Mouse (Mus musculus) gastrocnemius, adult 2 months (tissue): ENCODE results near the gene 4930556J24Rik. TPM values are rescaled to one million over a fixed set of nuclear protein-coding genes. Genes with fewer than 3 reads are reported as not detected.

ENCODE experiments used
- DNase-seq: peaks from one replicate; pipeline ENCODE4 v3.0.0; 2022
- H3K27ac ChIP-seq: fragments of 200-600 bp; 2 replicates; pipeline ENCODE4 v1.8.1; 2022; ENCODE audit warnings: mild to moderate bottlenecking
- H3K4me3 ChIP-seq: fragments of 200-600 bp; 2 replicates; pipeline ENCODE4 v1.8.1; 2022; ENCODE audit warnings: mild to moderate bottlenecking, moderate library complexity
- CTCF ChIP-seq: fragments of 200-600 bp; IDR thresholded peaks from 2 replicates; pipeline ENCODE4 v1.8.1; 2022; ENCODE audit warnings: antibody characterized with exemption, mild to moderate bottlenecking, moderate library complexity
- intact Hi-C: fragments of 180-260 bp; cut with DNase I; formaldehyde crosslinking; loops from one replicate; pipeline ENCODE4 v1.15.1; 2025
- total RNA-seq, 2 experiments: library from RNA; stranded (reverse); gene quantifications; 2 replicates each; pipeline ENCODE4 v1.2.3; 2021

4930556J24Rik gene
- total RNA-seq, 2 experiments from 2014 or later = not detected

DNA sequence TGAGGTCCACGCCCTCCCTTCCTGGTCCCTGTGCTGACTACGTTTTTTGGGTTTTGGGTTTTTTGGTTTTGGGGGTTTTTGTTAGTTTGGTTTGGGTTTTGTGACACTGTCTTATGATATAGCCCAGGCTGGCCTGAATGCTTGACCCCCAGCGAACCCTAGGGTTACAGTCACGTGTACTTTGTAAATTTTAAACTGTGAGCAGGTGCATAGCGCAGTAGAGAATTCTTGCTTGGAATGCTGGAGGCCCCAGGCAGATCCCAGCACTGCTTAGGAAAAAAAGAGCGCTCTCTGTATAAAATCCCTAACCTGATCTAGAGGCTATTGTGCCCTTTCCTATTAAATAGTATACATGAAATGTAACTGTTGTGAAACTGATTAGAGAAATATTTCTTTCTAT, 16.6 kb upstream of the 4930556J24Rik start:
- intact Hi-C loops = no loop called here
- DNase-seq = no peak
- TF ChIP-seq CTCF = no peak
- no peak overlapping the region for H3K4me3 ChIP-seq
- H3K27ac ChIP-seq = no peak overlapping the region

DNA sequence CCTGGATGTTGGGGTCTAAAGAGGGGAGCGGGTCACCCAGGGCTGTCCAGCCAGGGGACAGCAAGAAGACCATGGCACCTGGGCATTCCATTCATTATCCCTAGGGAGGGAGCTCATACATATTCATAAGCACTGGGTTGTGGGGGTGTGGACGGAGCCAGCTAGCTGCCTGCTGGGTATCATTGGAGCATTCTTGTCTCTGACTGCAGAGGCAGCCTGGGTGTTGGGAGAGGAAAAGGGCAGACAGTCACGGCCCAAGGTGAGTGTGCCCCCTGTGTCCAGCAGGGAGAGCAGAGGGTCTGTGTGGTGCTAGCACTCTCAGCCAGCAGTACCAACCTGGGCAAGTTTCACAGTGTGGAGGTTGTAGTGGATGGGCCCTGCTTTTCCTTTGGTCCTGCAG, 13.2 kb upstream of the 4930556J24Rik start:
- DNase-seq = no peak

DNA sequence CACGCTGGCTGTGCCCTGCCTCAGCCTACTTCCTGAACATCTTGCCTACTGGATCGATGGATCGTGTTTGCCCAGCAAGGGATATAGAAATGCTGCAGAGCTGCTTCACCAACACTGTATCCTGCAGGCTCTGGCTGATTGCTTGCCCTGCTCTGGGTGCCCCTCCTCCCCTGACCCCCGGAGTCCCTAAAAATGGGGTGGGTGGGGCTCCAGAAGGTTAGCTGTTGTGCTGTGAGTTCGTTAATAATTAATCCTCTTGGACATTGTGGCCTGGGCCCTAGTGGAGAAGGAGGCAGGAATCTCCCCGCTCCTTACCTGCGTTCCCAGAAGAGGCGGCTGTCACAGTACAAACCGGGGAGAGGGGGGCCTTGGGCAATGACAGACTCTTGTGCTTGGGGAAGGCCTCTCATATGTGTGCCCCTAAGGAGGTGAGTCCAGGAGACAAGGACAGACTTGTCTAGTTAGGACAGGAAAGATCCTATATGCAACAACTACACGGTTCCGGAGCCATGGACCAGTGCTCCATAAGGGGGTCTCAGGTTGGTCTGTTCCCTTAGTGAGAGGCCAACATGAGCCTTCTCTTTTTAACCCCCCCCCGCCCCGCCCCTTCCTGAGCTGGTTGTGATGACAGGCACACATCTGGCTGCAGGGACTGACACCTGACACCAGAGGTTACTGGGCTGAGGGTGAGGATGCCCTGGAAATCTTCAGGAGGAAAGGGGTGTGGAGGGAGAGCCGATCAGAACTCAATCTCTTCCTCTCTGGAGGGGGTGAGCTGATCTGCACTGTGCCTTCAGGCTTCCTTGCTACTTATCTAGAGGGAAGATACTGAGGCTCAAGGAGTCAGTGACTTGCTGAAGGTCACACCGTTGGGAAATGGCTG, 7.5 kb upstream of the 4930556J24Rik start:
- TF ChIP-seq CTCF = no peak
- Histone ChIP-seq H3K4me3 (peak overlapping the region; percentile 53), H3K27ac (peak overlapping the region; percentile 31; the same call in 1 of the 2 replicates)
- no peak for DNase-seq
- intact Hi-C loops = no loop called here

More for the DNA sequence above, 13.2 kb upstream of the 4930556J24Rik start:
- no peak overlapping the region for H3K4me3 ChIP-seq
- no peak for TF ChIP-seq CTCF
- intact Hi-C loops = no loop called here
- no peak overlapping the region for H3K27ac ChIP-seq

DNA sequence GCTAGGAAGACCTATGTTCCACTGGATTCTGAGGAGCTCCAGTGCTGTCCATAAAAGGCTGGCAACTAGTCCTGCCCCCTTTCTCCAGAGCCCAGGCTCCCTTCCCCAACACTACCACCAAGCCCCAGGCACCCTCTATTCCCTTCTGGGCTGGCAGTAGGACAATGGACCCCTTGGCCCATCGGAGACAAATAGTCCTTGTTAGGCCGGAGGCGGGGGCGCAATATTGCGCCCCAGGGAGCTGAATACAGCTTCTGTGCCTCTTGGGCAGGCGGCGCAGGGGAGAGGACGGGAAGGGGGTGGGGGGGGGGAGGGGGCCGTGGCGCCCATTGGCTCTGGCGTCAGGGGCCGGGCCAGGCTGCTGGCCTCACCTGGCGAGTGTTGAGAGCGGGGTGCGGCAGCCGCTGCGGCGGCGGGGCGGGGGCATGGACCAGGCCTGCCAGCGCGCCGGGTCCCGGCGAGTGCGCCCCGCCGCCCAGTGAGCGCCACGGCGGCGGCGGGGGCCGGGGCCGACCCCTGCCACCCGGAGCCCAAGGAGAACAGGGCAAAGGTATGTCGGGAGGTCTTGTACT, 6.8 kb upstream of the 4930556J24Rik start, which contains the start of gene Gal3st1:
Gene Gal3st1 (plus strand): TSS at position 346 of the 572 bp plus-strand sequence.
- intact Hi-C loops = no loop called here
- peak within 1 kb of the TSS; percentile 31 for H3K27ac ChIP-seq
- no peak for DNase-seq
- peak within 1 kb of the TSS; percentile 53 for H3K4me3 ChIP-seq
- no peak for TF ChIP-seq CTCF

DNA sequence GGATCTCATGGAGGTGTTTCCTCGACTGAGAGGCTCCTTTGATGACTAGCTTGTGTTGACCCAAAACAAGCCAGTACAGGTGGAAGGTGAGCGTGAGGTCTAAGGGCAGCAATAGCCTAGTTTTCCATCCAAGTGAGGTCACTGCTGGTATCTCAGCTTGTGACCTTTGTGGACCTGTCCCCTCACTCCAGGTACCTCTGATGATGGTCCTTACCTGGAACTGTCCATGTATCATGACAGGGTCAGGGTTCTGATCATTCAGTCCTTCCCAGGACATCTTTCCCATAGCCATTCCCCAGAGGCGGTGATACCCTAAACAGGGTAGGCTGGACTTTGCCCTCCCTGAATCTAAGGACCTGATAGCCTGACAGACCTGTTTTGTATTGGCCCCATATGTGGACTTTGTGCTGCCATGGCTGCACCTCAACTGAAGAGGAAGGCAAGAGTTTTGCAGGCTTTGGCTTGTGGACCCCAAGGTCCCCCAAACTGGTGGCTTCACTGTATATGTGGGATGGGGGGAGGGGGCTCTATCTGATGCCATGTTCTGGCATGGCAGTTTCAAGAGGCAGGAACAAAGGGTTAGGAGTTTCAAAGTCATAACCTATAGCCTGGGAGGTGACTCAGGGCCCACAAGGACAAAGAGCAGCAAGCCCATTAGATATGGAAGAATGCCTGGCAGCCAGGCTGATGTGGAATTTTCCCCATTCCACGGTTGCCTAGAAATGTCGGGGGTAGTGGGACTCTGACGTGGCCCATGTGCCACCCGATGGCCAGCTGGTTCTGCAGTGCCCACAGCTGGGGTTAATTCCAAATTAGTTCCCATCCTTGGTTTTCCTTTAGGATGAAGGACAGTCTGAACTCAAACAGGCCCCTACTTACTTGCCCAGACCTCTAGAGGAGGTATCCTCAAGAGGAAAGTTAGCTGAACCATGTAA, 6.0 kb upstream of the 4930556J24Rik start:
- TF ChIP-seq CTCF = no peak

DNA sequence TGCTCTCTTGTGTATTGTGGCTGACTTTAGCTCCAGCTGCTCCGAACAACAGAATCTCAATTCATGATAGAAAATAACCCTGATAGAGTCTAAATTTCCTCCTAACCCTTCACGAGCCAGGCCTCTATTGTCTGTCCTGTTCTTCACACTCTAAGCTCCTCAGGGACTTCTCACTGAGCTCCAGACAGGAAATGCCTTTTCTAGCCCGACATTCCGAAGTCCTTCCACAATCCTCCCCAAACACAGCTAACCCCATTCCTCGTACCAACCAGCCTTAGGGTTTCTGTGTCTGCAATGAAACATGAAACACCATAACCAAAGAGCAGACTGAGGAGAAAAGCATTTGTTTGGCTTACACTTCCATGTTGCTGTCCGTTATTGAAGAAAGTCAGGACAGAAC, 5.0 kb upstream of the 4930556J24Rik start:
- no peak overlapping the region for H3K27ac ChIP-seq
- intact Hi-C loops = no loop called here
- no peak for TF ChIP-seq CTCF

More for the DNA sequence above, 6.0 kb upstream of the 4930556J24Rik start:
- H3K4me3 ChIP-seq = no peak overlapping the region
- H3K27ac ChIP-seq = peak overlapping the region; percentile 31
- DNase-seq = no peak
- intact Hi-C loops = no loop called here

DNA sequence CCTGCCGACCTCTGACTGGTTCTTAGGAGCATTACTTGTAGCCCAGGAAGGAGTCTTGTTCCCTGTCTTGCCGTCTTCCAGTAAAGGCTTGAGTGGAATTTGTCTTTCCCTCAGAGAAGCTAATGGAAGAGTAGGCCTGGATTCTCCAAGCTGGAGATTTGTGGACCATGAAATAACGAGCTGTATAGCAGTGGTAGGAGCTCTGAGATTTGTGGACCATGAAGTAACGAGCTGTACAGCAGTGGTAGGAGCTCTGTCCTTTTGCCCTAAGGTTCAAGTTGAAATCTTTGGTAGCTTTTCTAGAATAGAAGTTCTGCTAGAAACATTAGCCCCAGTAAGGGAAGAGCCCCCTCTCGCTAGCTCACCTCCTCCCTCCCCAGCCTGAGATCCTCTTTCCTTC, 1.8 kb upstream of the 4930556J24Rik start:
- DNase-seq = no peak
- Histone ChIP-seq H3K27ac (no peak overlapping the region), H3K4me3 (no peak overlapping the region)
- no peak for TF ChIP-seq CTCF
- intact Hi-C loops = no loop called here

More for the DNA sequence above, 5.0 kb upstream of the 4930556J24Rik start:
- no peak for DNase-seq
- H3K4me3 ChIP-seq = no peak overlapping the region

DNA sequence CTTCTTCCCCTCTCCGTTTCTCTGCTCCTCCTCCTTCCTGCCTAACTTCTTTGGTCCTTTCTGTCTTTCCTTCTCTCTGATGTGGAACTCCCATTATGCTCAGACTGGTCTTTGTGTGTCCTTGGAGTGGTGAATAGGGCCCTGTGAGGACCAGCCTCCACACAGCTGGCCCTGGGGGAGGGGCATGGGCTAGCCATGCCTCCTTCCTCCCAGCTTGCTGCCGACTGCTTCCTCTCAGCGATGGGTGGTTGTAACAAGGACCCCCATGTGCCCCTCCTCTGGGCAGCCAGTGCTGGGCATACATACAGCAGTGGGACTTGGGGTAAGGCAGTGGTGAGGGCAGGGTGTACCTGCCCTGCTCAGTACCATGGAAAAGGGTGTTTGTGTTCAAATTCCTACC, 2.3 kb downstream of the 4930556J24Rik start:
- Histone ChIP-seq H3K4me3 (no peak overlapping the region), H3K27ac (no peak overlapping the region)
- no peak for DNase-seq
- intact Hi-C loops = no loop called here
- TF ChIP-seq CTCF = no peak

DNA sequence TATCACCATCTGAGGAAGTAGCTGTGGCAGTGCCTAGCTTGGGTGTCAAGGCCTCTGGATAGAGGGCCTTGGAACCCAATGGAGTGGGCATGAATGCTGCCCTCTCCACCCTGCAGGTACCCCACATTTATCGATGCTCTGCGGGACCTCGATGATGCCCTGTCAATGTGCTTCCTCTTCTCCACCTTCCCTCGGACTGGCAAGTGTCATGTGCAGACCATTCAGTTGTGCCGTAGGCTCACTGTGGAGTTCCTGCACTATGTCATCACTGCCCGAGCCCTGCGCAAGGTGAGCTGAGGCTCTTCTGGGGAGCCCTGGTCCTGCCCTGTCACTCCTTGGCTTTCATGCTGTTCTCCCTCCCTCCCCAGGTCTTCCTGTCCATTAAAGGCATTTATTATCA, 3.5 kb downstream of the 4930556J24Rik start:
- intact Hi-C loops = no loop called here

DNA sequence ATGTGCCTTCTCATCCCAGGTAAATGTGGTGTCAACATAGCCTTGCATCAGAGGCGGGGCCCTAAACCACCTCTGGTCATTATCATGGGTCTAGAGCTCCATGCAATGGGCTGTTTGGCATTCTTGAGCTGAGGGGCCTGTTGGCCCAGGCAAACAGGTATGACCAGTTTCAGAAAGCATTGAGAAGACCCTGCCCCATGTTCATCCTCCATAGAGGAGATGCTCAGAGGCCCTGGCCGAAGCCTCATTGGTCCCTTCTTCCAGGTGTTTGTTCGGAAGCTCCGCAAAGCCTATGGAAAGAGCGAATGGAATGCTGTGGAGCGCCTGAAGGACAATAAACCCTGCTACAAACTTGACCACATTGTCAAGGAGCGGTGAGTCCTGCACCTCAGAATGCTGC, 6.2 kb downstream of the 4930556J24Rik start:
- no peak for DNase-seq
- Histone ChIP-seq H3K27ac (no peak overlapping the region), H3K4me3 (no peak overlapping the region)
- intact Hi-C loops = no loop called here
- TF ChIP-seq CTCF = no peak

More for the DNA sequence above, 3.5 kb downstream of the 4930556J24Rik start:
- no peak for TF ChIP-seq CTCF
- Histone ChIP-seq H3K4me3 (no peak overlapping the region), H3K27ac (no peak overlapping the region)
- DNase-seq = no peak

DNA sequence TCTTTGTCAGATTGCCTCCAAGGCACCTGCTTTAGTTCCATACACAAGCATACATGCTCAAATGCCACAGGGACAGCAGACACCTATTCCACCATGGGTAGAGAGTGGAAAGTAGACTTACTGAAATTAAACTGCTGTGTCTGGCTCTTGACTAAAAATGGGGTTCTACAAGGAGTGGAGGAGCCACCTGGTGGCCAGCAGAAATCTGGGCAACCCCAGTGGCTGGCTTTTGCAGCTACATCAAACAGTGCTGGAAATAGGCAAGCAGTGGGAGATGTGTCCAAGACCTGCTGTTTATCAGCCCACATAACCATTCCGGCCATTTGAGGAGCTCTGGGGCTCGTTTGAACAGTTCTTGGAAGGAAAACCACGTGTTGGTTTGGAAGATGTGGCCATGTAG, 6.7 kb downstream of the 4930556J24Rik start:
- DNase-seq = no peak
- H3K27ac ChIP-seq = no peak overlapping the region
- no peak overlapping the region for H3K4me3 ChIP-seq
- intact Hi-C loops = no loop called here
- TF ChIP-seq CTCF = peak; percentile 14; the same call in 1 of the 2 replicates

DNA sequence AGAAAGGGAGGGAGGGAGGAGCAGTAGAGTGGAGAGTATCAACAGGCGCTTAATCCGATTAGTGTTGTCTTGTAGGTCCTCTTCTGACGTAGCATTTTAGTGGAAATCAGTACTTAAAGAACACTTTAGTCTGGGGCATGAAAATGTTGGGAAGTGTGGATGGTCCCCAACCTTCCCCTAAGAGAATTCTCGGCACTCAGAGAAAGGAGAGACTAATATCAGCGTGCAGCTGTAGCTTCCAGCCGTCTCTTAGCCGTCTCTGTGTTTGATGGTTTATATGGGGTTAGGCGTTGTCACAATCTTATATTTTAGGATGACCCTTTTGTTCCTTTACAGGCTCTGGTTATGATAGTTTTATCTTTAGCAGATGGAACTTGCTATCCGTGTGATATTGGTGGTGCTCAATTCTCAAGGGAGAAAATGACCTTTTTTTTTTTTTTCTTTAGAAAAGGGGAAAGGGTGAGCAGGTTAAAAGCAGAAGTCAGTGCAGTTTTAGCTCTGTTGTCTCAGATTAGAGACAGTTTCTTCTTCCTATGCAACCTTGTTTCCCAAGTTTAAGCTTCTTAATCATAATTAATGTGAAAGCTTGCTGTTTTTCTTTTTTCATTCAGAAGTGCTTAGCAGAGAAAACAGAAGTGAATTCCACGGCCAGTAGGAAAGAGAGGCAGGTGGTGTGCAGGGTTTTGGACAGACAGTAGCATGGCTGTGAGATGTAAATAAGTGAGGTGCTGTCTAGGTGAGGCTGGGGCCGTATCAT, 12.0 kb downstream of the 4930556J24Rik start:
- DNase-seq = no peak

More for the DNA sequence above, 12.0 kb downstream of the 4930556J24Rik start:
- peak overlapping the region; percentile 94 for H3K27ac ChIP-seq
- intact Hi-C loops = no loop called here
- H3K4me3 ChIP-seq = peak overlapping the region; percentile 98
- TF ChIP-seq CTCF = no peak
